Mouse (Mus musculus): ENCODE measurements around the gene Vash1.

Gene Vash1

DNA sequence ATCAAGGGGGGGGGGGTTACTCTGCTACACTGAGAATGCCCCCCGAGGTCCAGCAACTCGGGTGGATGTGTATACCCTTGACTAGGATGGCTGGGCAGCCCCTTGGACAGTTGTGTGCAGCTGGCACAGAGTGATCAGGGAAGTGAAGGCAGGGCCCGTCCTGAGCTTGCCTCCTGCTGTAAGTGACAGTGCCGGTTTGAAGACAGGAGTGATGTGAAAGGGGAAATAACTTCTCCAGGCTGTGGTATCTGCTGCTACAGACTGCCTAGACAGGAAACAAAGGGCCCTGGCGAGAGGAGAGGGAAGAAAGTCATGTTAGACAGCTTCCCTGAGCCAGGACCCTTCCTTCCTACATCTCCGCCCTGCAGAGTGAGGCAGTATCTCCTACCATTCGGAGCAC is 5.2 kb downstream of the Vash1 start:
- DNase-seq: peak; percentile 90

DNA sequence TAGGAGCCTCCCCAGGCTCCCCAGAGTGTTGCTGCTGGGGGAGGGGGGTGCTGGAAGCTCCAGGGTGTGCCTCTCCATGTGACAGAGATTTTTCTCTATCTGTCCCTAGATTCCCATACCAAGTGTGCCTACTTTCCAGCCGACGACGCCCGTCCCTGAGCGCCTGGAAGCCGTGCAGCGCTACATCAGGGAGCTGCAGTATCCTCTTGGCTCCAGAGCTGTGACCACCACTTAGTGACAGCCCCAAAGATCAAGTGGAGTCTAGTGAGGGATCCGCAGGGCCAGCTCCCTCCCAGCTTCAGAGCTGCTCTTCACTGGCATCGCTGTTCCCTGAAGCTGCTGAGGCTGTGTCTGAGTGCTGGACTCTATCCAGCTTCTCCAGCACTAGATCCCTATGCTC is 6.8 kb downstream of the Vash1 start:
- peak; percentile 71 for DNase-seq

- DNase-seq: peak; percentile 94
These were observed 8.2 kb downstream of the Vash1 start for GRCm38 (mm10) chr12:86686551-86687330.

DNA sequence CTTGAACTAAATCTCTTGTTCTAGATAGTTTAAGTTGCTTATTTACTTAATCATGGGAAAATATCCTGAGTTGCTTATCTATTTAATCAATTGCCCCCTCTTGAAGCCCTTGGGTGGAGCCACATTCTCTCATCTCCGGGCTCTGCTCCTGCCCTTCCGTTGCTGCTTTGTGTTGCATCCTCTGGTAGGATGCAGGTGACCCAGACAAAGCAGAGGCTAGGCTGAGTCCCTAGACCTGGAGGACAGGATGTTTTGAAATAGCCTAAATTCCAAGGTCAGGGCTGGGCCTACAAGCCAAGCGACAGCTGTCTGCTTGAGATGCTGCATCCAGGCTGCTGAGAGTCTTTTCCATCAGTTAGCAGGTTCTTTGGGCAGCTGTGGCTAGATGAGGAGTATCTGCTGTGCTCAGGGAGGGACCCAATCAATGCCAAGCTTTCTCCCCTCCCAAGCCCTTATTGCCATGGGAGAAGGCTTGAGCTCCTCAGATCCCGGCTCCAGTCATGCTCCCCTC is 9.0 kb downstream of the Vash1 start:
- DNase-seq: peak; percentile 93

DNA sequence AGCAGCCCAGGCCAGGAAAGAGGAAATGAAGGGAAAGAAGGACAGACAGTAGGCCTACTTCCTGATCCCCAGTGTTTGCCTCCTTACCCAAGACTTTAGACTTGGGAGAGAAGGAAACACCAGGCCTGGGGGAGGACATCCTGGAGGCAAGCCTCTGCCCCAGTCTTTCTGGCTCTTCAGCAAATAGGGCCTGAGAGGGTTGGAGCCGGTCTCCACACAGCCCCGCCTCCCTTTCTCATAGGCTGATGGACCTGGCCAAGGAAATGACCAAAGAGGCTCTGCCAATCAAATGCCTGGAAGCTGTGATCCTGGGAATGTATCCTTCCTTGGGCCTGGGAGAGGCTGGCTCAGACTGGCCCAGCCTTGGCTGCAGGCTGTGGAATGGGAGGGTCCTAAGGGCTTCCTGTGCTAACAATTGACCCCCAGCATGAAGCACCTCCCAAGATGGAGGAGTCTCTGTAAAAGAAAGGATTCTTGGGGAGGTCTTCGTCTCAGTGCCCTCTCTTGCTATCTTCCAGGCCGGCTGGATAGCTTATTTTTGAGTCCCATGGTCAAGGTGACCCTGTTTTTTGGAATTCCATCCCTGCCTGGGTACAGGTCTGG is 9.6 kb downstream of the Vash1 start:
- peak; percentile 98 for DNase-seq

DNA sequence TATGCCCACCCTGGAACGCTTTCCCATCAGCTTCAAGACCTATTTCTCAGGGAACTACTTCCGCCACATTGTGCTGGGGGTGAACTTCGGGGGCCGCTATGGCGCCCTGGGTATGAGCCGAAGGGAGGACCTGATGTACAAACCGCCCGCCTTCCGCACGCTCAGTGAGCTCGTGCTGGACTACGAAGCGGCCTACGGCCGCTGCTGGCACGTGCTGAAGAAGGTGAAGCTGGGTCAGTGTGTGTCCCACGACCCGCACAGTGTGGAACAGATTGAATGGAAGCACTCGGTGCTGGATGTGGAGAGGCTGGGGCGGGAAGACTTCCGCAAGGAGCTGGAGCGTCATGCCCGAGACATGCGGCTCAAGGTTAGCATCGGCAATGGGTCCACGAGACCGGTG is 10.4 kb downstream of the Vash1 start:
- peak; percentile 91 for DNase-seq

GRCm38 (mm10) chr12:86690700-86691485 is 12.4 kb downstream of the Vash1 start:
- DNase-seq: peak; percentile 96

- DNase-seq: peak; percentile 97
These were observed 14.2 kb downstream of the Vash1 start for GRCm38 (mm10) chr12:86692471-86693356.

DNA sequence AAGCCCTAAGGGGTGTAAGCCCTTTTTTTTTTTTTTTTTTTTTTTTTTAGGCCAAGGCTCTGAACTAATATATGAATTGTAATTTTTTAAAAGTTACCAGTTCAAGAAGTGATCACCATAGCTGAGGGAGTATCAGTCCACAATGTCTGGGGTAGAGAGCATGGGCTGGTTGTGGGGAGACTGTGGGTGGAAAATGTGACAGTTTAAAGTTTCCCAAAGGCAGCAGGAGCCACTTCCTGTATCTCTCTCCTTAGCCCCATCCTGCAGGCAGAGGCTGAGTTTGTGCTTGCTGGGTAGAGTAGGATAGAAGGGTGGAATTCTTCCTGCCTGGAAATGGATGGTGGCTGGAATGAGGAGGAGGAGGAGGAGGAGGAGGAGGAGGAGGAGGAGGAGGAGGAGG is 14.9 kb downstream of the Vash1 start:
- no peak for DNase-seq

DNA sequence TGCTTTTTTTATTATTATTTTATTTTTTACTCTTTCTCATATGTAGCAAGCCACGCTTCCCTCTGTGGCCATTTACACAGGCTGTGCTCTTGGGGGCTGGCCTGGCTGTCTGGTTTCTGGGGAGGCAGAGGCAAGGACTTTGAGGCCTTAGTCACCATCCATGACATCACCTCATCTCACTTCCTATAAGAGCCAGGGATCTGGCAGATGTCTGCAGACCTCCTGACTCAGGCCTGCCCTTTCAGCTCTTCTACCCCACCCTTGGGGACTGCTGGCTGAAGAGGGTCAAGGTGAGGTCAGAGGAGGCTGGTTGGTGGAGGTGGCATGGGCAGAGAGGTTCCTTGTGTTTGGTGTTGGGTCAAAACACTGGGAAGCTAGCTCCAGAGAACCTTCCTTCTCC is 15.9 kb downstream of the Vash1 start:
- DNase-seq: peak; percentile 93

DNA sequence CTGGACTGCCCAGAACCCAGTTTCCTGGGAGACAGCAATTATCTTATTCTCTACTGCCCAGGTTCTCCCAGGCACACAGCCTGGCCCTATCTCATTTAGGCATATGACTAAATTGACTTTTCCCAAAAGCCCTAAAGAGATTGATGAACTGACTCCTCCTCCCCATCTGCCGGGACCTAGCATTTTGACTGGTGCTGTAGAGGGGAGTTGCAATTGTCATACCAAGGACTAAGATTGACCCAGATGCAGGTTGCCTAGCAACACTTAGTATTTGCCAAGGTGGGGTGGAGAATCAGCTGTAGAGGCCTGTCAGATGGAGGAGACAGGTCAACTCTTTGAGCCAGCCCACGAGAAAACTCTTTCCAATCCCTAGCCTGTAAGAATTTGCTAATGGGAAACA is 19.5 kb downstream of the Vash1 start:
- DNase-seq: no peak

GRCm38 (mm10) chr12:86698537-86698936 is 20.0 kb downstream of the Vash1 start:
- peak; percentile 64 for DNase-seq

DNA sequence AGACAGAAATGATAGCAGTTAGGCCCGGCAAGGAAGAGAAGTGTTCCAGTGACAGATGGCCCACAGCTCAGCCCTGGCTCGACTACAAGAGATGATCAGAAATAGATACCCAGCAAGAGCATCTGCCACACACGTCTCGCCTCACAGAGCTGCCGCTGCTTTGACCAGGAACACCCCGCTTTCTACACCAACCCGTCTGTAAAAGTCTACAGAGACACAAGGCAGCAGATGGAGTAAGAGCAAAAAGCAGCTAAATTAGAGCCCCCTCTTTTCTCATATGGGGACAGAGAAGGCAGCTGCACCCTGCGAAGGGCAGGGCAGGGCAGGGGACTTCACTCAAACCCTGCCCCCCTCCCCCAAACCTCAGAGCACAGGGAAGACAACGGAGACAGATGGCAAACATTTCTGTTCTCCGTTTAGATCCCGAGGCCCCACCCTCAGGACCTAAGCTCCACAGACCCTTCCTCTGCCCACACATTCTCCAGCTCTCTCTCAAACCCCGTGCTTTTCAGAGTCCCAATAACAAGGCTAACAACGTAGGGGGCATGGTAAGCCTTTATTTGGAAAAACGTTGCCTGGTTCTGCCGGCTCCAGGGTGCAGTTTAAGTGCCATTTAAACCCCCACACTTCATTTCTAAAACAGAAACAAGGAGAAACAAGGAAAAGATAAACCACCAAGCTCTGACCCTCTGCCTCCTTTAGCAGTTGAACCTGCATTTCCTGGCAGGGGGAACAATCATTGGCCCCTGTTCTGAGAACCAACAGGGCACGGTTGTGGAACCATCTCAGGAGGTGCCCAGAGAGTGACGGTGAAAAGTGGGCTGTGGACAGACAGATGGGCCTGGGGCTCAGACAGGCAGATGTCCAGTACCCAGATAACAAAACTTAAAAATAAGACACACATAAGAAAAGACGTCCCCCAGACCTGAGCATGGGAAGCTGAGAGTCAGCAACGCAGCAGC is 21.7 kb downstream of the Vash1 start:
- DNase-seq: peak; percentile 74

DNA sequence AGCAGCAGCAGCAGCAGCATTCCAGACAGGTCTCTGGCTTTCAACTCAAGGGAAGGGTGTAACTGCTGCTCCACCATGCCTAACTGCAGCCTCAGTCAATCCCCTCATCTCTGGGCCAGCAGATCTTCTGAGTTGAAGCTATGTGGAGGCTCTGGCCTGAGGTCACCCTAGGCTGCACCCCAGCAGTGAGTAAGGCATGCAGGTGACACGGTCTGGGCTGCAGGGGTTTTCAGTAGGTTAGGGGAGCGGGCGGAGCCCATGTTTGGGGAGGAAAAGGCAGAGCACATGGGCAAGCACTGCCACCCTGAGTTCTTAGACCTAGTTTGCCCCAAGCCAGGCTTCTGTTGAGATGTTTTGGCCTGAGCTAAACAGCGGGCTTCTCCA is 22.4 kb downstream of the Vash1 start:
- DNase-seq: no peak

DNA sequence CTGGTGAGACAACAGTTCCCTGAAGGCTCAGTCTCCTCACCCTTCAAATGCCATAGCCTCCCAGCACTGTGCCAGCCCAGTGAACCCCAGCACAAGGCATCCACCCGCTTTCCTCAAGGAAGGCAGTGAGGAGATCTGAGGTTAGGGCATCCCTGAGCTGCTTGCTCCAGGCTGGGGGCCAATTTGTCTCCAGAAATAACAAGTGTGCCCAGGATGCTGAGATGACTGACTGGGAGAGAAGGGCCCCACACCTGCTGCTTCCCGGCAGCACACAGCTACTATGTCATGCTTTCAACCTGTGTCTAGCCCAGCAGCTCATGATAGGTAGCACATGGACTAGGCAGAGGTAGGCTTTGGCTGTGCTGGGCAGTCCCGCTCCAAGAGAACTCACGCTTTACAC is 23.0 kb downstream of the Vash1 start:
- DNase-seq: no peak

GRCm38 (mm10) chr12:86702690-86703089 is 24.2 kb downstream of the Vash1 start:
- DNase-seq: no peak

GRCm38 (mm10) chr12:86705843-86706242 is 27.3 kb downstream of the Vash1 start:
- peak; percentile 66 for DNase-seq

DNA sequence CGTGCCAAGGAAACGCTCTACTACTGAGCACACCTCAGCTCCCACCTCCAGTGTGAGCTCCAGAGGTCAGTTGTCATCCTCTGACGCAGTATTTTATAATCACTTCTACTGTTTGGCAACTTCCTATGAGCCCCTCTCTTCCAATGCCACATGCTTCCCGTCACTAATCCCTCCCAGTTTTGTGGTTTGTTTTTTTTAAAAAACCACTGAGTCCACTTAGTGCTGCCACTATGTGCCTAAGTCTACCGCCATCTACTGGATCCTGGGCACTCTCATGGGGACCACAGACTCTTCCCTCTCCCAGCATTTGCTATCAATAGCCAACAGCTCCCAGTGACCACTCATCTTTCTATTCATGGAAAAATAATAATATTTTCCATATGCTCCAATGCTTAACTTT is 35.5 kb downstream of the Vash1 start:
- DNase-seq: peak; percentile 76

DNA sequence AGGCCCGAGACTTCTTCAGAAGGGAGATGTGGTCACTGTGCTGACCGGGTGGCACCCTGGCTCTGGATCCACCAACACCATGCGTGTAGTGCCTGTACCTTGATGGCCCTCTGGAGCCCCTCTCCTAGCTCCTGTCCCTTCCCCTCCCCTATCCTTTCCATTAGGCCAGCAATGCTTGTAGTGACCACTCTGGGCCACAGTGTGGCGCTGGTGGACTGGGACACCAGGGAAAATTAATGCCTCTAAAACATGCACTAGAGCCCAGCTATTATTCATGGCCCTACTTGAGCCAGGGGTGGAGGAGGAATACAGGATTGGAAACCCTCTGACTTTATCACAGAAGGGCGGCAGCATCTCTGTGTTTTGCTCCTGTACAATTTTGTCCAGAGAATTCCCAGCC is 36.9 kb downstream of the Vash1 start:
- peak; percentile 94 for DNase-seq

DNA sequence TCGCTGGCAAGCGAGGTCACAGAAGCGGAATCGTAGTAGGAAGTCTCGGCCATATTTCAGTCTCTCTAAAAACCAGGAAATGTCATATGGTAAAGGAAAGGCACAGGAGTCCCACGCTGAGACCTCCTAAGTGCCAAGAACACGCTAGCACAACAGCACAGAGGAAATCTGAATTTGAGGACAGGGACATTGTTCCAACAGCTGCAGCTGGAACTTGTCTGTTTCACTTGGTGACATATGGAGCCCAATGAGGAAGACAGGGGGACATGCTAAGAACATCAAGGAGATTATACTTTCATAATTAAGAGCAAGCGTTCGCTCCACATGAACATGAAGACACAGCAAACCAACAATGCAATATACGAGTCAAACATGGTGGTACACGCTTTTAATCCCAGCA is 38.5 kb downstream of the Vash1 start:
- no peak for DNase-seq

DNA sequence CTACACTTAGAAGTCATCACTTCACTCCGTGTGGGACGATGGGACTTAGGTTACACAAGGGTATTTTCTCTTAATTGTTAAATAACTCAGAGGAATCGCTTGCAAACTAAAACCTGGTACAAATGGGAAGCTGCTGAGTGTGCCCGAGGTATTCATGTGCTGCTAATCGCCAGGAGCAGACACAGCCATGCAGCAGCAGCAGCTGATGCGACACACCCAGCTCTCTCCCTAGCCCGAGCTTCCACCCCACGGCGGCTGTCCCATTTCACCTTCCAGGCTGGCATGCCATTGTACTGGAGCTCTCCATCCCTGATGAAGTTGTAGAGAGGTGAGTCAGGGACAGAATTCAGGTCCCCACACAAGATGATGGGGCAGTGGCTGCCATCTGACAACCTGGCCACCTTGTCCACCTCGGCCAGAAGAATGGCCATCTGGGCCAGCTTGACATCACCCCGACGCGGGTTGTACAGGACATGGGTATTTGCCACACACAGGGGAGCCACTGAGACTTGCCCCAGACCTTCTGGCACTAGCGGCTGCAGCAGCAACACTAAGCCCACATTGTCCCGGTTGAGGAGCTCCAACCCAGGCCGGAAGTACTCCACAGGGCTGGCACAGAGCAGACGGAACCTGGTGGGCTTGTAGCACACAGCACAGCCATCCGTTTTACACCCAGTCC is 41.6 kb downstream of the Vash1 start:
- no peak for DNase-seq
